Mouse (Mus musculus) bone marrow, adult 2 months (tissue): ENCODE measurements around the gene Tmem237.

Source experiments
- CTCF ChIP-seq: fragments of 200-500 bp; IDR thresholded peaks from 2 replicates; pipeline ENCODE4 v1.5.1; 2011; ENCODE audit warnings: low read length, control low read depth; ENCODE audit not compliant: control insufficient read depth, insufficient read depth
- POLR2A ChIP-seq: fragments of 200-500 bp; IDR thresholded peaks from 2 replicates; pipeline ENCODE4 v1.6.1; 2011; ENCODE audit warnings: low read depth, mild to moderate bottlenecking, control low read depth, low read length, borderline replicate concordance; ENCODE audit not compliant: control insufficient read depth

DNA sequence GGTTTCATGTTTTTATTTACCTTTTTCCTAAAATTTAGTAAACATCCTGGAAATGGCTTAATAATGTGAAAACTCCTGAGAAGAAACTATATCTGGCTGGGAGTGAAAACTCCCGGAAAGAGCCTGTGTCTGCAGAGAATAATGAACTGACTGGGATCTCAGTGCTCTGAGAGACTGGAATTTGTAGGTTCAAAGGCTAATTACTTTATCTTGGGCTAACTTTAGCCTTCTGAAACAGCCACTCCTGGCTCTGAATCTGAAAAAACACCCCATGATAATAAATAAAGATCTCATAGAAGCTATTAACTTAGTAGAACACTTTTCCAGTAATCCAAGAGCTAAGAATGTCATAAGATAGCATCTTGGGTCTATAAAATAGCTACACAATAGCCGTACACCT lies 48.3 kb upstream of the Tmem237 start:
- no peak for TF ChIP-seq CTCF
- TF ChIP-seq POLR2A: no peak
